Mouse (Mus musculus): Measurements from ENCODE around the gene Hist4h4. TPM values are rescaled to one million over a fixed set of nuclear protein-coding genes. Genes with fewer than 3 reads are reported as not detected.

The Hist4h4 gene
- polyA plus RNA-seq, 1 experiment from 2014 or later: 0.54 TPM

GRCm38 (mm10) chr6:136781377-136781986 lies 22.7 kb downstream of the Hist4h4 start, which contains the start of gene Gucy2c:
Gucy2c (minus strand) TSS chr6:136781765.
- 84% methylated on average over 20 of the region's 20 CpGs for WGBS
- H3K4me1 ChIP-seq (ENCODE audit: control insufficient read depth, insufficient read depth, low read depth, low read length): no peaks in the 10 kb centered on the region
- no peaks in the 10 kb centered on the region for H3K36me3 ChIP-seq (ENCODE audit: control insufficient read depth, insufficient read depth, low read length)
- H3K4me2 ChIP-seq (ENCODE audit: low read length): no peak within 1 kb of the TSS
- H3K27me3 ChIP-seq (replicated peaks; ENCODE audit: control insufficient read depth, insufficient read depth, low read length): no peaks in the 10 kb centered on the region
- no peak within 1 kb of the TSS for H3K27ac ChIP-seq (ENCODE audit: low read depth, low read length)
- H3K4me3 ChIP-seq (ENCODE audit: low read length): no peak within 1 kb of the TSS
- no peak within 1 kb of the TSS for H3K9ac ChIP-seq (ENCODE audit: low read depth, low read length)
- peaks cover 3% of the 10 kb centered on the region; the same call in 1 of the 2 replicates for H3K9me3 ChIP-seq (ENCODE audit: control insufficient read depth, low read length)
- no peak for ATAC-seq

- Histone ChIP-seq H3K27ac (ENCODE audit: low read depth, low read length) (no peak overlapping the region), H3K36me3 (ENCODE audit: control insufficient read depth, insufficient read depth, low read length) (no peaks in the 10 kb centered on the region), H3K4me2 (ENCODE audit: low read length) (no peak overlapping the region), H3K27me3 (replicated peaks; ENCODE audit: control insufficient read depth, insufficient read depth, low read length) (no peaks in the 10 kb centered on the region), H3K4me1 (ENCODE audit: control insufficient read depth, insufficient read depth, low read depth, low read length) (no peaks in the 10 kb centered on the region), H3K4me3 (ENCODE audit: low read length) (no peak overlapping the region), H3K9ac (ENCODE audit: low read depth, low read length) (no peak overlapping the region), H3K9me3 (ENCODE audit: control insufficient read depth, low read length) (peaks cover 3% of the 10 kb centered on the region; the same call in 1 of the 2 replicates)
- 91% methylated on average over 1 of the region's 1 CpGs for WGBS
- no peak for ATAC-seq
Observed at GRCm38 (mm10) chr6:136776392-136776791, 27.8 kb downstream of the Hist4h4 start.

- Histone ChIP-seq H3K4me1 (ENCODE audit: control insufficient read depth, insufficient read depth, low read depth, low read length) (no peaks in the 10 kb centered on the region), H3K9me3 (ENCODE audit: control insufficient read depth, low read length) (no peaks in the 10 kb centered on the region), H3K4me3 (ENCODE audit: low read length) (no peak overlapping the region), H3K27ac (ENCODE audit: low read depth, low read length) (no peak overlapping the region), H3K27me3 (replicated peaks; ENCODE audit: control insufficient read depth, insufficient read depth, low read length) (no peaks in the 10 kb centered on the region), H3K4me2 (ENCODE audit: low read length) (no peak overlapping the region), H3K36me3 (ENCODE audit: control insufficient read depth, insufficient read depth, low read length) (no peaks in the 10 kb centered on the region), H3K9ac (ENCODE audit: low read depth, low read length) (no peak overlapping the region)
- WGBS: 83% methylated on average over 7 of the region's 7 CpGs
- ATAC-seq: no peak
Observed at GRCm38 (mm10) chr6:136769859-136770258, 34.4 kb downstream of the Hist4h4 start.

- H3K27me3 ChIP-seq (replicated peaks; ENCODE audit: control insufficient read depth, insufficient read depth, low read length): no peaks in the 10 kb centered on the region
- no peaks in the 10 kb centered on the region for H3K4me1 ChIP-seq (ENCODE audit: control insufficient read depth, insufficient read depth, low read depth, low read length)
- H3K4me2 ChIP-seq (ENCODE audit: low read length): no peak overlapping the region
- H3K9me3 ChIP-seq (ENCODE audit: control insufficient read depth, low read length): no peaks in the 10 kb centered on the region
- H3K4me3 ChIP-seq (ENCODE audit: low read length): no peak overlapping the region
- H3K27ac ChIP-seq (ENCODE audit: low read depth, low read length): no peak overlapping the region
- H3K36me3 ChIP-seq (ENCODE audit: control insufficient read depth, insufficient read depth, low read length): no peaks in the 10 kb centered on the region
- H3K9ac ChIP-seq (ENCODE audit: low read depth, low read length): no peak overlapping the region
- WGBS: 89% methylated on average over 8 of the region's 8 CpGs
- ATAC-seq: no peak
Observed at GRCm38 (mm10) chr6:136769143-136769542, 35.1 kb downstream of the Hist4h4 start.

- H3K9me3 ChIP-seq (ENCODE audit: control insufficient read depth, low read length): no peaks in the 10 kb centered on the region
- ATAC-seq: peak; percentile 75
- H3K4me3 ChIP-seq (ENCODE audit: low read length): no peak overlapping the region
- 74% methylated on average over 1 of the region's 1 CpGs for WGBS
- H3K27me3 ChIP-seq (replicated peaks; ENCODE audit: control insufficient read depth, insufficient read depth, low read length): no peaks in the 10 kb centered on the region
- H3K9ac ChIP-seq (ENCODE audit: low read depth, low read length): no peak overlapping the region
- no peaks in the 10 kb centered on the region for H3K4me1 ChIP-seq (ENCODE audit: control insufficient read depth, insufficient read depth, low read depth, low read length)
- H3K27ac ChIP-seq (ENCODE audit: low read depth, low read length): no peak overlapping the region
- H3K4me2 ChIP-seq (ENCODE audit: low read length): no peak overlapping the region
- no peaks in the 10 kb centered on the region for H3K36me3 ChIP-seq (ENCODE audit: control insufficient read depth, insufficient read depth, low read length)
Observed at GRCm38 (mm10) chr6:136763912-136764311, 40.3 kb downstream of the Hist4h4 start.

Small RNAs within 50 kb of the gene (microRNA-seq; reads per million reads assigned to microRNA genes)
- gene Gm44364: not detected

Other genes with a start within 250 kb of the Hist4h4 start
- gene Plbd1, start 142.5 kb downstream of the Hist4h4 start, polyA plus RNA-seq (2015; fragmentation: Nextera tagmentation; extraction: Ambion mirVana): 1.9 and 2.0 TPM in 2 replicates
- gene Gucy2c, start 22.6 kb downstream of the Hist4h4 start, polyA plus RNA-seq (2015; fragmentation: Nextera tagmentation; extraction: Ambion mirVana): 0.10 and 0.19 TPM in 2 replicates
- 101 and 104 TPM in 2 replicates for gene H2afj, start 3.8 kb upstream of the Hist4h4 start, polyA plus RNA-seq (2015; fragmentation: Nextera tagmentation; extraction: Ambion mirVana)
- gene BC049715, start 23.2 kb upstream of the Hist4h4 start, polyA plus RNA-seq (2015; fragmentation: Nextera tagmentation; extraction: Ambion mirVana): 1.0 and 1.3 TPM in 2 replicates
- gene Wbp11, start 23.8 kb upstream of the Hist4h4 start, polyA plus RNA-seq (2015; fragmentation: Nextera tagmentation; extraction: Ambion mirVana): 65.6 and 78.1 TPM in 2 replicates
- 2.2 TPM in 2 replicates for gene Smco3, start 31.0 kb upstream of the Hist4h4 start, polyA plus RNA-seq (2015; fragmentation: Nextera tagmentation; extraction: Ambion mirVana)
- 0.16 and 0.23 TPM in 2 replicates for gene Art4, start 53.3 kb upstream of the Hist4h4 start, polyA plus RNA-seq (2015; fragmentation: Nextera tagmentation; extraction: Ambion mirVana)
- 28.6 and 31.5 TPM in 2 replicates for gene Mgp, start 71.4 kb upstream of the Hist4h4 start, polyA plus RNA-seq (2015; fragmentation: Nextera tagmentation; extraction: Ambion mirVana)
- gene Erp27, start 117.8 kb upstream of the Hist4h4 start, polyA plus RNA-seq (2015; fragmentation: Nextera tagmentation; extraction: Ambion mirVana): 0.15 TPM in 1 of 2 replicates, not detected in the other
- gene Pde6h, start 119.4 kb upstream of the Hist4h4 start, polyA plus RNA-seq (2015; fragmentation: Nextera tagmentation; extraction: Ambion mirVana): 0.05 and 0.09 TPM in 2 replicates
- gene Arhgdib, start 137.5 kb upstream of the Hist4h4 start, polyA plus RNA-seq (2015; fragmentation: Nextera tagmentation; extraction: Ambion mirVana): 14.9 and 22.0 TPM in 2 replicates

All from hindbrain, embryonic 16.5 days (tissue).